Mouse (Mus musculus): ENCODE measurements around the gene Ddx27.

- TF ChIP-seq CHD2 (IDR thresholded peaks at IDR 0.05; ENCODE audit: low read depth, low read length): no peak
- no peak for TF ChIP-seq HCFC1 (IDR thresholded peaks at IDR 0.05; ENCODE audit: borderline replicate concordance, insufficient read depth, low read length)
- no peak for TF ChIP-seq MAFK (IDR thresholded peaks at IDR 0.05; ENCODE audit: insufficient read depth, low read depth, low read length)
Observed at GRCm38 (mm10) chr2:167063906-167064496, 49.0 kb downstream of the Ddx27 start.

Measured in ES-E14 (cell line).